Mouse (Mus musculus): ENCODE results near the gene Mul1.

DNA sequence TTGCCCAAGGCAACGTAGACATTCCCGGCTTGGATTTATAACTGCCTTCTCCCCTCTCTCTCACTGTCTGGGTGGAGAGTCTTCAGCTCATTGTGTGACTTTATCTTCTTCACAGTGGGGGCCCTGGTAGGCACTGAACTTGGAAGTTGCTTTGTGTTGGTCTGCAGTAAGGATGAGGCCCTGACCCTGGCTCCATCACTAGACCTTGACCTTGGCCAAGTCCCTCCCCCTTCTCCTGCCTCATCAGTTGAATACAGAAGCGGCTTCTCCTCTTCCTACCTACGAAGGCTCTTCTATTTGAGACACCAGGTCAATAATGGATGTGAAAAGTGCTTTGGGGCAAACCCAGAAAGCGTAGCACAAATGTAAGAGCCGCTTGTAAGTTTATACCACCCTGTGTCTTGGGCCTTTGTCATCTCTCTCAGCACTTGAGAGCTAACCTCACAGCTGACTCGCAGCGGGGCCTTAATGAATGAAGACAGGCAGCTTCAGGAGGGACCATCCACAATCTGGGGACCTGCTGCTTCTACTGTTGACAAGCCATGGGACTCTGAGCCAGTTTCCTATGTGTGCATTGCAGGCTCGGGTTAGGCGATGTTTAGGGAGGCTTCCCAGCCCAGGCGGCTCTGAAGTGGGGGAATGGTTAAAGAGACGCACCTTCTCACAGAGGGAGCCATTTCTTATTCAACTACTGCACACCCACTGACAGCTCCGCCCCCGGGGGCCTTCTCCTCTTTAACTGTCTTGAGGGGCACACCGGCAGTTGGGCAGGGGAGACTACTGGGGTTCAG is 18.0 kb downstream of the Mul1 start:
- no peak for TF ChIP-seq EP300 (IDR thresholded peaks at IDR 0.05; ENCODE audit: low read depth)
- TF ChIP-seq CTCF (IDR thresholded peaks at IDR 0.05; ENCODE audit: low read depth): no peak

All from liver, embryonic 14.5 days (tissue).